Mouse (Mus musculus) liver, postnatal 0 days (tissue): ENCODE measurements around the gene Gm20388. TPM values are rescaled to one million over a fixed set of nuclear protein-coding genes. Genes with fewer than 3 reads are reported as not detected.

Source experiments
- ATAC-seq: fragments of 200-750 bp; cut with Nextera tagmentation; 2 replicates; pipeline ENCODE4 v1.8.0; 2017; ENCODE audit warnings: mild to moderate bottlenecking, moderate library complexity
- DNase-seq: peaks from one replicate; pipeline ENCODE4 v3.0.0-alpha.2; 2016
- H3K27ac ChIP-seq: fragments of 300-500 bp; sonication (generic); 2 replicates; pipeline ENCODE4 v1.5.1; 2014; ENCODE audit warnings: antibody characterized with exemption, moderate library complexity, mild to moderate bottlenecking, low read depth
- H3K27me3 ChIP-seq: fragments of 300-500 bp; sonication (generic); 2 replicates; pipeline ENCODE4 v1.6.1; 2014; ENCODE audit warnings: low read length, control low read depth, mixed read lengths; ENCODE audit not compliant: insufficient read depth
- H3K36me3 ChIP-seq: fragments of 300-500 bp; sonication (generic); replicated peaks from 2 replicates; pipeline ENCODE4 v1.6.1; 2014; ENCODE audit warnings: mild to moderate bottlenecking, control low read depth, low read length, moderate library complexity, mixed read lengths; ENCODE audit not compliant: insufficient read depth
- H3K4me1 ChIP-seq: fragments of 300-500 bp; sonication (generic); 2 replicates; pipeline ENCODE4 v1.6.1; 2014; ENCODE audit warnings: antibody characterized with exemption, mild to moderate bottlenecking, control low read depth; ENCODE audit not compliant: insufficient read depth
- H3K4me2 ChIP-seq: fragments of 300-500 bp; sonication (generic); 2 replicates; pipeline ENCODE4 v1.6.1; 2014; ENCODE audit warnings: low read depth, mild to moderate bottlenecking, low read length, moderate library complexity, mixed read lengths
- H3K4me3 ChIP-seq: fragments of 300-500 bp; sonication (generic); 2 replicates; pipeline ENCODE4 v1.5.1; 2014; ENCODE audit warnings: low read depth, low read length
- H3K9ac ChIP-seq: fragments of 300-500 bp; sonication (generic); replicated peaks from 2 replicates; pipeline ENCODE4 v1.6.1; 2014; ENCODE audit warnings: mild to moderate bottlenecking, moderate library complexity
- H3K9me3 ChIP-seq: fragments of 300-500 bp; sonication (generic); 2 replicates; pipeline ENCODE4 v1.6.1; 2016; ENCODE audit warnings: mild to moderate bottlenecking, control low read depth, low read length, mixed read lengths
- CTCF ChIP-seq: sonication (generic); IDR thresholded peaks from 2 replicates; pipeline ENCODE4 v1.5.1; 2016; ENCODE audit warnings: antibody characterized with exemption, low read depth
- EP300 ChIP-seq: IDR thresholded peaks from 2 replicates; pipeline ENCODE4 v1.6.1; 2016; ENCODE audit warnings: antibody characterized with exemption, low read depth, mild to moderate bottlenecking
- WGBS: fragments of 180-500 bp; shearing (Covaris S2); extraction: QIAGEN DNeasy Blood & Tissue Kit; methylation state at CpG from one replicate; pipeline ENCODE4 v1.1.7; 2014; ENCODE audit not compliant: insufficient replicate concordance; 5-methylcytosine and 5-hydroxymethylcytosine counted together
- polyA plus RNA-seq: library from polyadenylated mRNA; unstranded; fragments of >200 nt; fragmentation: Nextera tagmentation; extraction: Ambion mirVana; gene quantifications from 2 replicates; pipeline ENCODE4 v1.2.1, GENCODE M21; 2015

The Gm20388 gene
- polyA plus RNA-seq, 1 experiment from 2014 or later = not detected

- WGBS = under 1% methylated on average over 76 of the region's 77 CpGs
These were observed 4038.5 kb downstream of the Gm20388 start, which contains the start of gene Nup133 for GRCm38 (mm10) chr8:123948942-123949685. Gene Nup133 (minus strand): TSS chr8:123949265.

GRCm38 (mm10) chr8:123949686-123949986, 4039.0 kb downstream of the Gm20388 start:
- DNase-seq (no peak), ATAC-seq (peak; percentile 35)
- H3K27ac ChIP-seq = peak overlapping the region; percentile 92
- H3K36me3 ChIP-seq = peaks cover 51% of the 10 kb centered on the region
- H3K9me3 ChIP-seq = no peaks in the 10 kb centered on the region
- H3K4me2 ChIP-seq = peak overlapping the region; percentile 96
- peak overlapping the region; percentile 99 for H3K4me3 ChIP-seq
- TF ChIP-seq CTCF = no peak
- no peak for TF ChIP-seq EP300
- under 1% methylated on average over 10 of the region's 10 CpGs for WGBS
- no peaks in the 10 kb centered on the region for H3K27me3 ChIP-seq
- peak overlapping the region; percentile 92 for H3K9ac ChIP-seq
- peaks cover 12% of the 10 kb centered on the region for H3K4me1 ChIP-seq

More at GRCm38 (mm10) chr8:123948942-123949685, 4038.5 kb downstream of the Gm20388 start, which contains the start of gene Nup133:
- Histone ChIP-seq H3K4me1 (peaks cover 12% of the 10 kb centered on the region), H3K9ac (peak within 1 kb of the TSS; percentile 92), H3K27ac (peak within 1 kb of the TSS; percentile 92), H3K4me3 (peak within 1 kb of the TSS; percentile 99), H3K4me2 (peak within 1 kb of the TSS; percentile 96), H3K9me3 (no peaks in the 10 kb centered on the region), H3K36me3 (peaks cover 50% of the 10 kb centered on the region), H3K27me3 (no peaks in the 10 kb centered on the region)
- DNase-seq = peak; percentile 100
- TF ChIP-seq CTCF (0 out of 2 replicates have a peak, but pooled peaks have one; percentile 1), EP300 (peak; percentile 62)
- peak; percentile 90 for ATAC-seq

- no peaks in the 10 kb centered on the region for H3K27me3 ChIP-seq
- H3K27ac ChIP-seq = peak overlapping the region; percentile 92
- peak overlapping the region; percentile 92 for H3K9ac ChIP-seq
- ATAC-seq (no peak), DNase-seq (peak; percentile 74)
- H3K4me1 ChIP-seq = peaks cover 12% of the 10 kb centered on the region
- H3K36me3 ChIP-seq = peaks cover 52% of the 10 kb centered on the region
- peak overlapping the region; percentile 99 for H3K4me3 ChIP-seq
- TF ChIP-seq EP300 (no peak), CTCF (peak; percentile 83)
- peak overlapping the region; percentile 96 for H3K4me2 ChIP-seq
- WGBS = 34% methylated on average over 10 of the region's 10 CpGs
- no peaks in the 10 kb centered on the region for H3K9me3 ChIP-seq
These were observed 4039.6 kb downstream of the Gm20388 start for GRCm38 (mm10) chr8:123950077-123950802.

DNA sequence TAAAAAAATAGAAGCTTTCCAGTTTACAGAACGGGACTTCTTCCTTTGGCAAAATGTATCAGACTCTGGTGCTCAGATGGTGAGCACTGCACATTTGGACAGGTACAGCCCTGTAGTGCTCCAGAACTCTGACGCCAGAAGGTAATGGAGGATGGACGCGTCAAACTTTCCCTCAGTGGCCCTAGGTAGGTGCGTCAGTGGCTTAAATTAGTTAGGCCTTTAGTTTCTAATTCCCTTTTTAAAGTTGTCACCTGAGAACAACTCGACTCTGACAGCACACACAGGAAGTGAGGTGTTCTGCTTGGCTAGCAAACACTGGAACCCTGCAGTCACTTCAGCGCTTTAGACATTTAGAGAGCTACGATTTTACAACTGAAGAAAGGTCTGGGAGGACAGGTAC, 4043.0 kb downstream of the Gm20388 start:
- H3K9ac ChIP-seq = no peak overlapping the region
- peaks cover 70% of the 10 kb centered on the region for H3K36me3 ChIP-seq
- H3K4me1 ChIP-seq = peaks cover 6% of the 10 kb centered on the region
- H3K27me3 ChIP-seq = no peaks in the 10 kb centered on the region
- H3K4me3 ChIP-seq = no peak overlapping the region
- TF ChIP-seq EP300 = no peak
- TF ChIP-seq CTCF = no peak
- no peak overlapping the region for H3K27ac ChIP-seq
- no peak for DNase-seq
- WGBS = 89% methylated on average over 8 of the region's 8 CpGs
- ATAC-seq = no peak
- no peaks in the 10 kb centered on the region for H3K9me3 ChIP-seq
- H3K4me2 ChIP-seq = no peak overlapping the region

GRCm38 (mm10) chr8:123954246-123954645, 4043.6 kb downstream of the Gm20388 start:
- Histone ChIP-seq H3K27ac (no peak overlapping the region), H3K4me3 (no peak overlapping the region), H3K4me1 (peaks cover 6% of the 10 kb centered on the region), H3K9me3 (no peaks in the 10 kb centered on the region), H3K27me3 (no peaks in the 10 kb centered on the region), H3K4me2 (no peak overlapping the region), H3K36me3 (peaks cover 75% of the 10 kb centered on the region), H3K9ac (no peak overlapping the region)
- 96% methylated on average over 8 of the region's 8 CpGs for WGBS
- ATAC-seq (no peak), DNase-seq (no peak)
- TF ChIP-seq EP300 = no peak
- TF ChIP-seq CTCF = no peak

- no peak overlapping the region for H3K4me3 ChIP-seq
- DNase-seq (no peak), ATAC-seq (no peak)
- TF ChIP-seq CTCF = no peak
- no peak for TF ChIP-seq EP300
- H3K27me3 ChIP-seq = no peaks in the 10 kb centered on the region
- H3K9me3 ChIP-seq = no peaks in the 10 kb centered on the region
- H3K36me3 ChIP-seq = peaks cover 94% of the 10 kb centered on the region
- H3K9ac ChIP-seq = no peak overlapping the region
- WGBS = 81% methylated on average over 17 of the region's 17 CpGs
- H3K4me1 ChIP-seq = no peaks in the 10 kb centered on the region; the same call in 1 of the 2 replicates
- H3K27ac ChIP-seq = no peak overlapping the region
- no peak overlapping the region for H3K4me2 ChIP-seq
These were observed 4047.5 kb downstream of the Gm20388 start for GRCm38 (mm10) chr8:123958130-123958529.
